Mouse (Mus musculus) MEL (cell line): ENCODE data around the gene Zic4. TPM values are rescaled to one million over a fixed set of nuclear protein-coding genes. Genes with fewer than 3 reads are reported as not detected.

ENCODE experiments used
- DNase-seq: peaks from one replicate; pipeline ENCODE4 v3.0.0; 2011; ENCODE audit warnings: low read depth, low spot score
- H3K27ac ChIP-seq: 2 replicates; pipeline ENCODE4 v1.5.1; 2012; ENCODE audit warnings: low read depth, mild to moderate bottlenecking, control low read depth, low read length, moderate library complexity; ENCODE audit not compliant: control insufficient read depth
- H3K27me3 ChIP-seq, 2 experiments: fragments of 150-350 bp in 1 of 2; sonication (generic) in 1 of 2; 2 replicates each; pipeline ENCODE4 v1.6.1; 2012; ENCODE audit warnings: low read length in 2 of 2, mild to moderate bottlenecking in 2 of 2, improper control_type of control experiment in 1 of 2, moderate library complexity in 1 of 2; ENCODE audit not compliant: insufficient read depth in 2 of 2, control insufficient read depth in 1 of 2
- H3K36me3 ChIP-seq, 2 experiments: 2 replicates each; pipeline ENCODE4 v1.6.1; 2012 to 2014; ENCODE audit warnings: low read length in 2 of 2, improper control_type of control experiment in 1 of 2, inconsistent platforms in 1 of 2, mild to moderate bottlenecking in 1 of 2; ENCODE audit not compliant: insufficient read depth in 2 of 2, control insufficient read depth in 1 of 2
- H3K4me1 ChIP-seq, 2 experiments: fragments of 150-350 bp in 1 of 2; sonication (generic) in 1 of 2; 2 replicates each; pipeline ENCODE4 v1.6.1; 2012; ENCODE audit warnings: low read length in 2 of 2, improper control_type of control experiment in 1 of 2, mild to moderate bottlenecking in 1 of 2; ENCODE audit not compliant: insufficient read depth in 2 of 2, control insufficient read depth in 1 of 2
- H3K4me3 ChIP-seq, 2 experiments: fragments of 150-350 bp in 1 of 2; sonication (generic) in 1 of 2; 2 replicates each; pipeline ENCODE4 v1.5.1; 2012; ENCODE audit warnings: low read depth in 2 of 2, low read length in 2 of 2, mild to moderate bottlenecking in 2 of 2, moderate library complexity in 2 of 2, control low read depth in 1 of 2, improper control_type of control experiment in 1 of 2; ENCODE audit not compliant: control insufficient read depth in 1 of 2, insufficient read depth in 1 of 2
- H3K79me2 ChIP-seq: 2 replicates; pipeline ENCODE4 v1.6.1; 2012; ENCODE audit warnings: mild to moderate bottlenecking, low read length, moderate library complexity; ENCODE audit not compliant: control insufficient read depth, poor library complexity, insufficient read depth
- H3K9ac ChIP-seq: 2 replicates; pipeline ENCODE4 v1.6.1; 2012; ENCODE audit warnings: low read depth, mild to moderate bottlenecking, control low read depth, low read length, moderate library complexity; ENCODE audit not compliant: control insufficient read depth, poor library complexity, severe bottlenecking
- H3K9me3 ChIP-seq: fragments of 150-350 bp; sonication (generic); replicated peaks from 2 replicates; pipeline ENCODE4 v1.6.1; 2012; ENCODE audit warnings: mild to moderate bottlenecking, low read length, improper control_type of control experiment, moderate library complexity; ENCODE audit not compliant: insufficient read depth
- BHLHE40 ChIP-seq: IDR thresholded peaks from 2 replicates; pipeline ENCODE4 v1.6.1; 2012; ENCODE audit warnings: low read depth, mild to moderate bottlenecking, inconsistent platforms, low read length, improper control_type of control experiment, borderline replicate concordance
- E2F4 ChIP-seq: IDR thresholded peaks from 2 replicates; pipeline ENCODE4 v1.6.1; 2011; ENCODE audit warnings: low read depth, low read length, improper control_type of control experiment, borderline replicate concordance
- EP300 ChIP-seq, 2 experiments: IDR thresholded peaks; 2 replicates each; pipeline ENCODE4 v1.6.1; 2011; ENCODE audit warnings: improper control_type of control experiment in 2 of 2, low read length in 2 of 2, low read depth in 1 of 2, mild to moderate bottlenecking in 1 of 2
- MAFK ChIP-seq: IDR thresholded peaks from 2 replicates; pipeline ENCODE4 v1.6.1; 2011; ENCODE audit warnings: low read depth, mild to moderate bottlenecking, low read length, improper control_type of control experiment, borderline replicate concordance
- MYB ChIP-seq: IDR thresholded peaks from 2 replicates; pipeline ENCODE4 v1.6.1; 2011; ENCODE audit warnings: mild to moderate bottlenecking, low read depth, low read length, improper control_type of control experiment
- NELFE ChIP-seq: IDR thresholded peaks from 2 replicates; pipeline ENCODE4 v1.6.1; 2011; ENCODE audit warnings: low read depth, low read length, improper control_type of control experiment
- POLR2AphosphoS2 ChIP-seq: IDR thresholded peaks from 2 replicates; pipeline ENCODE4 v1.6.1; 2011; ENCODE audit warnings: low read length, improper control_type of control experiment
- SIN3A ChIP-seq: IDR thresholded peaks from 2 replicates; pipeline ENCODE4 v1.6.1; 2012; ENCODE audit warnings: low read length, improper control_type of control experiment, inconsistent platforms
- SMC3 ChIP-seq: IDR thresholded peaks from 2 replicates; pipeline ENCODE4 v1.6.1; 2011; ENCODE audit warnings: low read depth, low read length, improper control_type of control experiment
- TCF12 ChIP-seq: IDR thresholded peaks from 2 replicates; pipeline ENCODE4 v1.6.1; 2014; ENCODE audit warnings: low read depth, mild to moderate bottlenecking, inconsistent platforms, low read length, improper control_type of control experiment, moderate library complexity
- USF1 ChIP-seq: IDR thresholded peaks from 2 replicates; pipeline ENCODE4 v1.6.1; 2014; ENCODE audit warnings: low read depth, mild to moderate bottlenecking, inconsistent platforms, low read length, improper control_type of control experiment, moderate library complexity
- ZKSCAN1 ChIP-seq: IDR thresholded peaks from 2 replicates; pipeline ENCODE4 v1.6.1; 2012; ENCODE audit warnings: low read depth, mild to moderate bottlenecking, inconsistent platforms, low read length, improper control_type of control experiment, moderate library complexity
- ZMIZ1 ChIP-seq: IDR thresholded peaks from 2 replicates; pipeline ENCODE4 v1.6.1; 2012; ENCODE audit warnings: low read depth, mild to moderate bottlenecking, inconsistent platforms, low read length, improper control_type of control experiment, moderate library complexity
- polyA plus RNA-seq, 2 experiments: library from polyadenylated mRNA; stranded (reverse) in 1 of 2; unstranded in 1 of 2; fragments of >175 nt in 1 of 2; fragments of >200 nt in 1 of 2; gene quantifications; 2 replicates each; pipeline versions ENCODE4 v1.2.1 to v1.2.4; 2012; ENCODE audit warnings: low replicate concordance in 2 of 2, low read depth in 1 of 2; ENCODE audit not compliant: insufficient read length in 2 of 2, insufficient read depth in 1 of 2, missing spikeins in 1 of 2
- total RNA-seq: library from RNA; depleted of rRNA; stranded (reverse); fragments of 300-350 nt; gene quantifications from 2 replicates; pipeline ENCODE4 v1.2.3, GENCODE M21; 2012

The Zic4 gene
- total and polyA plus RNA-seq, 3 experiments = not detected

DNA sequence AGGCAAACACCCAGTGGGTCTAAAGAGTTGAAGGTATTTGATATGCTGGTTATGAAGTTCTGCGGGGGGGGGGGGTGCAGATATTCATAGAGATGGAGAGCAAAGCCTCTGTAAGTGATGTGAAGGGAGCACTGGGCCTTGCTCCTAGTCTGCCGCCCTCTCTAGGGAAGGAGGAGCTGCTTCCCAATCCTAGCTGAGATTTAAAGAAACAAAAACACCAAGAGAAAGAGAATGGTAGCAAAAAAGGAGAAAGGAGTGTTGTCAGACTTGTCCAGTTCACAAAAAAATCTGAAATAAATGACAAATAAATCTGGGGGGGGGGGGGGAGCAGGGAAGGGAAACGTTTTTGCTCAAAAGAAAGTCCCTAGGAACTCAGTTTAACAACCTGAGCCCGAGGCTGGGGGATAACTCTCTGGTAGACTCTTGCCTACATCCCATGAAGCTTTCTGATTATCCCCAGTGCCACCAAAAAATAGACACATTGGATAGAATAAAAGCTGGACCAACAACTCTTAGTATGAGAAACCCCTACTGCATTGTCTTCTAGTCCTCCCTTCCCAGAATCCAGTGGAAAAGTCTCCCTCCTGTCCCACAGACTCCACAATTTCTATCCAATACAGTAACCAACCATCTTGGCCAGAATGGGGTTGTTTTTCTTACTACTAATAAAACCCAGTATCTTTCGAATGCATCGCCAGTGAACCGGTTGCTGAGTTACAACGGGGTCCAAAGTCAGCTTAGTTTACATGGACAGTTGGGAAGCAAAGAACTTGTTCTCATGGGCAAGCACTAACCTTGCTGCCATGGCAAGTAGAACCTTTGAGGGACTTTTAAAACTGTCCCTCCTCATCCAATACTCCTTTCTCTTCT is 23.6 kb downstream of the Zic4 start:
- Histone ChIP-seq H3K79me2 (no peaks in the 10 kb centered on the region), H3K4me3 (no peak overlapping the region), H3K27me3 (no peaks in the 10 kb centered on the region), H3K4me1 (no peaks in the 10 kb centered on the region), H3K9me3 (no peaks in the 10 kb centered on the region)
- no peak for DNase-seq
- TF ChIP-seq POLR2AphosphoS2 (no peak), SMC3 (no peak), E2F4 (no peak), MAFK (no peak)
- TF ChIP-seq, all 39 proteins: peak for 0
- H3K27ac ChIP-seq = no peak overlapping the region
- no peak overlapping the region for H3K9ac ChIP-seq
- H3K36me3 ChIP-seq = no peaks in the 10 kb centered on the region

DNA sequence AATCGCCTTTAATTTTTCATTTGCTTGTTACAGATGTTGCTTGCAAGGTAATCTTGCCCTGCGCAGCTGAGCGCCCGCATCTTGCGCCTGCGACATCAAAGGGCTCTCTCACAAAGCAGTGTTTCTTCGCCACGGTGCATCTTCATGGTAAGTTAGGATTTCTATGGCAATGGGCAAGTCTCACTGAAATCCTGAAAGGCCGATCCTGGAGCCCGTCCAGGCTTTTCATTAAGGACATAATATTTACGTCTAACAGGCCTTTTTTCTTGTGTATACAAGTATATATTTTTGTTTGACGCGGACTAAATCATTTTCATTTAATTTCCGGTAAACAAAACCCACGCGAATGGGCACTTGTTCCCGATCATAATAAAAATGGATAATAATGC is 24.3 kb downstream of the Zic4 start:
- H3K36me3 ChIP-seq = no peaks in the 10 kb centered on the region
- H3K4me3 ChIP-seq = no peak overlapping the region
- H3K4me1 ChIP-seq = no peaks in the 10 kb centered on the region
- TF ChIP-seq EP300 (IDR thresholded peaks at IDR 0.05; ENCODE audit: low read depth in 1 of 2, low read length in 2 of 2) = no peak
- TF ChIP-seq TCF12 = no peak
- TF ChIP-seq MYB = no peak
- TF ChIP-seq ZKSCAN1 = no peak
- TF ChIP-seq USF1 = no peak
- H3K27ac ChIP-seq = no peak overlapping the region
- no peaks in the 10 kb centered on the region for H3K9me3 ChIP-seq
- no peak for DNase-seq
- H3K79me2 ChIP-seq = no peaks in the 10 kb centered on the region
- H3K9ac ChIP-seq = no peak overlapping the region
- no peaks in the 10 kb centered on the region for H3K27me3 ChIP-seq

GRCm38 (mm10) chr9:91386891-91387739 is 24.9 kb downstream of the Zic4 start:
- no peaks in the 10 kb centered on the region for H3K9me3 ChIP-seq
- no peaks in the 10 kb centered on the region for H3K79me2 ChIP-seq
- TF ChIP-seq NELFE = no peak
- TF ChIP-seq MAFK = no peak
- no peak for TF ChIP-seq MYB
- no peak for TF ChIP-seq SIN3A
- TF ChIP-seq BHLHE40 = no peak
- no peak for TF ChIP-seq ZMIZ1
- H3K4me1 ChIP-seq = no peaks in the 10 kb centered on the region
- no peaks in the 10 kb centered on the region for H3K36me3 ChIP-seq
- no peaks in the 10 kb centered on the region for H3K27me3 ChIP-seq
- no peak overlapping the region for H3K4me3 ChIP-seq
- no peak overlapping the region for H3K27ac ChIP-seq
- H3K9ac ChIP-seq = no peak overlapping the region
- no peak for DNase-seq
